Mouse (Mus musculus) CH12.LX (cell line): ENCODE measurements around the gene Arhgap18. TPM values are rescaled to one million over a fixed set of nuclear protein-coding genes. Genes with fewer than 3 reads are reported as not detected.

ENCODE experiments used
- DNase-seq: peaks from one replicate; pipeline ENCODE4 v3.0.0-alpha.2; 2013; ENCODE audit errors: extremely low read depth
- H3K27ac ChIP-seq: 2 replicates; pipeline ENCODE4 v1.5.1; 2012; ENCODE audit warnings: low read depth, mild to moderate bottlenecking, control low read depth, moderate library complexity; ENCODE audit not compliant: insufficient read depth
- H3K27me3 ChIP-seq: replicated peaks from 2 replicates; pipeline ENCODE3; 2012; ENCODE audit warnings: inconsistent platforms
- H3K36me3 ChIP-seq, 2 experiments: replicated peaks in 1 of 2; 2 replicates each; pipeline versions ENCODE3 to v1.6.1; 2012; ENCODE audit warnings: inconsistent platforms in 1 of 2, low read length in 1 of 2, mild to moderate bottlenecking in 1 of 2, mixed read lengths in 1 of 2, moderate library complexity in 1 of 2; ENCODE audit not compliant: control insufficient read depth in 1 of 2, insufficient read depth in 1 of 2
- H3K4me1 ChIP-seq, 2 experiments: 2 replicates each; pipeline ENCODE4 v1.6.1; 2012; ENCODE audit warnings: inconsistent platforms in 1 of 2, moderate library complexity in 1 of 2; ENCODE audit not compliant: insufficient read depth in 2 of 2, control insufficient read depth in 1 of 2
- H3K4me2 ChIP-seq: 2 replicates; pipeline ENCODE4 v1.6.1; 2012; ENCODE audit warnings: low read depth, mild to moderate bottlenecking, control low read depth; ENCODE audit not compliant: poor library complexity, insufficient read depth, severe bottlenecking
- H3K4me3 ChIP-seq, 3 experiments: fragments of 150-350 bp in 1 of 3; sonication (generic) in 1 of 3; replicated peaks in 1 of 3; 2 replicates each; pipeline versions ENCODE3 to v1.5.1; 2011 to 2012; ENCODE audit warnings: low read depth in 2 of 3, low read length in 2 of 3, mild to moderate bottlenecking in 2 of 3, moderate library complexity in 2 of 3, control low read depth in 1 of 3, improper control_type of control experiment in 1 of 3, inconsistent platforms in 1 of 3, mixed read lengths in 1 of 3; ENCODE audit not compliant: poor library complexity in 1 of 3
- H3K79me2 ChIP-seq: replicated peaks from 2 replicates; pipeline ENCODE4 v1.6.1; 2012; ENCODE audit warnings: mild to moderate bottlenecking, moderate library complexity; ENCODE audit not compliant: control insufficient read depth, poor library complexity, insufficient read depth, severe bottlenecking; ENCODE audit errors: extremely low read depth
- H3K9ac ChIP-seq: 2 replicates; pipeline ENCODE4 v1.6.1; 2012; ENCODE audit warnings: low read depth, mild to moderate bottlenecking, control low read depth, moderate library complexity; ENCODE audit not compliant: insufficient read depth
- H3K9me3 ChIP-seq: replicated peaks from 2 replicates; pipeline ENCODE3; 2012; ENCODE audit warnings: low read length, inconsistent platforms, mixed read lengths
- BHLHE40 ChIP-seq: IDR thresholded peaks from 2 replicates; pipeline ENCODE4 v1.6.1; 2011; ENCODE audit warnings: mild to moderate bottlenecking, low read depth, low read length, improper control_type of control experiment
- CTCF ChIP-seq, 2 experiments: IDR thresholded peaks in 1 of 2; conservative IDR thresholded peaks in 1 of 2; 2 replicates each; pipeline ENCODE4 v1.5.1; 2011 to 2012; ENCODE audit warnings: low read depth in 2 of 2, low read length in 2 of 2, improper control_type of control experiment in 1 of 2, inconsistent platforms in 1 of 2, mild to moderate bottlenecking in 1 of 2, moderate library complexity in 1 of 2
- E2F4 ChIP-seq: IDR thresholded peaks from 2 replicates; pipeline ENCODE4 v1.6.1; 2011; ENCODE audit warnings: low read depth, low read length, improper control_type of control experiment; ENCODE audit not compliant: insufficient replicate concordance
- EP300 ChIP-seq: IDR thresholded peaks from 2 replicates; pipeline ENCODE4 v1.6.1; 2011; ENCODE audit warnings: low read length, improper control_type of control experiment
- ETS1 ChIP-seq: conservative IDR thresholded peaks from 2 replicates; pipeline ENCODE4 v1.6.1; 2012; ENCODE audit warnings: low read depth, mild to moderate bottlenecking, inconsistent platforms, low read length, improper control_type of control experiment, moderate library complexity
- GABPA ChIP-seq: IDR thresholded peaks from 2 replicates; pipeline ENCODE4 v1.6.1; 2012; ENCODE audit warnings: low read depth, low read length, improper control_type of control experiment, inconsistent platforms; ENCODE audit not compliant: insufficient replicate concordance
- HCFC1 ChIP-seq: IDR thresholded peaks from 2 replicates; pipeline ENCODE4 v1.6.1; 2012; ENCODE audit warnings: low read depth, mild to moderate bottlenecking, inconsistent platforms, low read length, improper control_type of control experiment
- IRF4 ChIP-seq: IDR thresholded peaks from 2 replicates; pipeline ENCODE4 v1.6.1; 2014; ENCODE audit warnings: low read depth, mild to moderate bottlenecking, inconsistent platforms, low read length, improper control_type of control experiment
- JUN ChIP-seq: IDR thresholded peaks from 2 replicates; pipeline ENCODE4 v1.6.1; 2011; ENCODE audit warnings: low read depth, mild to moderate bottlenecking, low read length, improper control_type of control experiment, moderate library complexity; ENCODE audit not compliant: insufficient read depth
- JUND ChIP-seq: conservative IDR thresholded peaks from 2 replicates; pipeline ENCODE4 v1.6.1; 2011; ENCODE audit warnings: low read depth, low read length, improper control_type of control experiment
- MAFK ChIP-seq: IDR thresholded peaks from 2 replicates; pipeline ENCODE4 v1.6.1; 2011; ENCODE audit warnings: low read length, improper control_type of control experiment; ENCODE audit not compliant: insufficient replicate concordance
- MAZ ChIP-seq: IDR thresholded peaks from 2 replicates; pipeline ENCODE4 v1.6.1; 2012; ENCODE audit warnings: low read depth, mild to moderate bottlenecking, inconsistent platforms, low read length, improper control_type of control experiment, moderate library complexity
- MEF2A ChIP-seq: IDR thresholded peaks from 2 replicates; pipeline ENCODE4 v1.6.1; 2014; ENCODE audit warnings: low read depth, mild to moderate bottlenecking, inconsistent platforms, low read length, improper control_type of control experiment, borderline replicate concordance
- MYC ChIP-seq: IDR thresholded peaks from 2 replicates; pipeline ENCODE4 v1.6.1; 2011; ENCODE audit warnings: low read depth, mild to moderate bottlenecking, improper control_type of control experiment, low read length
- NELFE ChIP-seq: IDR thresholded peaks from 2 replicates; pipeline ENCODE4 v1.6.1; 2011; ENCODE audit warnings: low read depth, low read length, improper control_type of control experiment
- POLR2A ChIP-seq: IDR thresholded peaks from 2 replicates; pipeline ENCODE4 v1.6.1; 2011; ENCODE audit warnings: low read depth, mild to moderate bottlenecking, improper control_type of control experiment, low read length
- POLR2AphosphoS2 ChIP-seq: IDR thresholded peaks from 2 replicates; pipeline ENCODE4 v1.6.1; 2011; ENCODE audit warnings: low read depth, low read length, improper control_type of control experiment
- RAD21 ChIP-seq: IDR thresholded peaks from 2 replicates; pipeline ENCODE4 v1.6.1; 2011; ENCODE audit warnings: low read depth, mild to moderate bottlenecking, low read length, improper control_type of control experiment, moderate library complexity
- SMC3 ChIP-seq: IDR thresholded peaks from 2 replicates; pipeline ENCODE4 v1.6.1; 2011; ENCODE audit warnings: low read depth, low read length, improper control_type of control experiment
- TBP ChIP-seq: conservative IDR thresholded peaks from 2 replicates; pipeline ENCODE4 v1.6.1; 2011; ENCODE audit warnings: low read depth, low read length, improper control_type of control experiment
- UBTF ChIP-seq: IDR thresholded peaks from 2 replicates; pipeline ENCODE4 v1.6.1; 2012; ENCODE audit warnings: low read depth, mild to moderate bottlenecking, inconsistent platforms, low read length, improper control_type of control experiment, moderate library complexity
- USF1 ChIP-seq: IDR thresholded peaks from 2 replicates; pipeline ENCODE4 v1.6.1; 2014; ENCODE audit warnings: low read depth, mild to moderate bottlenecking, inconsistent platforms, low read length, improper control_type of control experiment
- USF2 ChIP-seq: conservative IDR thresholded peaks from 2 replicates; pipeline ENCODE4 v1.6.1; 2011; ENCODE audit warnings: low read depth, low read length, improper control_type of control experiment
- ZC3H11A ChIP-seq: IDR thresholded peaks from 2 replicates; pipeline ENCODE4 v1.6.1; 2012; ENCODE audit warnings: low read depth, mild to moderate bottlenecking, inconsistent platforms, low read length, improper control_type of control experiment
- ZMIZ1 ChIP-seq: IDR thresholded peaks from 2 replicates; pipeline ENCODE4 v1.6.1; 2012; ENCODE audit warnings: low read depth, mild to moderate bottlenecking, inconsistent platforms, low read length, improper control_type of control experiment
- ZNF384 ChIP-seq: IDR thresholded peaks from 2 replicates; pipeline ENCODE4 v1.6.1; 2012; ENCODE audit warnings: low read depth, low read length, improper control_type of control experiment, inconsistent platforms
- dilution Hi-C: fragments of 300-500 bp; cut with MboI; formaldehyde crosslinking; loops from 2 replicates; pipeline ENCODE4 v1.14.3; 2020; ENCODE audit warnings: low sequenced_read_pairs; ENCODE audit not compliant: extremely low pct_unique_long_range_greater_than_20kb, extremely low pct_ligation_motif_present
- in situ Hi-C: fragments of 300-500 bp; cut with MboI; formaldehyde crosslinking; loops from 3 replicates; pipeline ENCODE4 v1.14.3; 2019; ENCODE audit warnings: low sequenced_read_pairs, low pct_ligation_motif_present, low pct_unique_long_range_greater_than_20kb, mixed read lengths
- polyA plus RNA-seq: library from polyadenylated mRNA; unstranded; fragments of >175 nt; gene quantifications from 2 replicates; pipeline ENCODE4 v1.2.1, GENCODE M21; 2012; ENCODE audit warnings: low read depth; ENCODE audit not compliant: insufficient read length
- total RNA-seq, 2 experiments: library from RNA; depleted of rRNA; stranded (reverse); fragments of 300-350 nt in 1 of 2; fragments of >200 nt in 1 of 2; gene quantifications; 2 replicates each; pipeline ENCODE4 v1.2.3; 2012 to 2014

Gene Arhgap18
- total and polyA plus RNA-seq, 3 experiments, result 3.3 to 4.2 (median 3.3) TPM

GRCm38 (mm10) chr10:26950448-26950847 is 197.2 kb downstream of the Arhgap18 start:
- 0 out of 2 replicates have a peak overlapping the region, but pooled peaks have one; percentile 29 for H3K9ac ChIP-seq
- H3K79me2 ChIP-seq, result no peaks in the 10 kb centered on the region
- H3K36me3 ChIP-seq, result no peaks in the 10 kb centered on the region
- H3K27ac ChIP-seq, result no peak overlapping the region
- H3K27me3 ChIP-seq, result no peaks in the 10 kb centered on the region
- H3K4me1 ChIP-seq, result peaks cover 0 to 5% of the 10 kb centered on the region in 2 experiments; a peak in 2 of 4 replicates
- peak overlapping the region; percentile 60 for H3K4me2 ChIP-seq
- no peaks in the 10 kb centered on the region for H3K9me3 ChIP-seq
- dilution Hi-C loops (no loop called here), in situ Hi-C loops (no loop called here)
- TF ChIP-seq TBP (no peak), ZMIZ1 (no peak), CTCF (conservative IDR thresholded peaks at IDR 0.05 in 1 of 2, IDR thresholded peaks at IDR 0.05 in 1 of 2; ENCODE audit: low read depth in 2 of 2, low read length in 2 of 2) (no peak), IRF4 (no peak), GABPA (no peak), POLR2A (no peak), POLR2AphosphoS2 (no peak), JUN (no peak), NELFE (no peak), ZC3H11A (no peak), ZNF384 (no peak), E2F4 (no peak), USF2 (no peak), BHLHE40 (no peak), MAZ (no peak), MEF2A (no peak)
- TF ChIP-seq, all 38 proteins: peak for 0
- DNase-seq, result no peak
- no peak overlapping the region for H3K4me3 ChIP-seq

GRCm38 (mm10) chr10:26958513-26958912 is 205.3 kb downstream of the Arhgap18 start:
- Histone ChIP-seq H3K9ac (no peak overlapping the region), H3K79me2 (no peaks in the 10 kb centered on the region), H3K4me1 (peaks cover 0 to 10% of the 10 kb centered on the region in 2 experiments; a peak in 3 of 4 replicates), H3K36me3 (no peaks in the 10 kb centered on the region), H3K27ac (no peak overlapping the region), H3K9me3 (no peaks in the 10 kb centered on the region), H3K4me2 (peak overlapping the region; percentile 9; the same call in 1 of the 2 replicates)
- DNase-seq, result peak; percentile 15
- in situ Hi-C loops (no loop called here), dilution Hi-C loops (no loop called here)
- TF ChIP-seq BHLHE40 (no peak), HCFC1 (no peak), GABPA (no peak), POLR2AphosphoS2 (no peak), EP300 (no peak), USF1 (no peak), MYC (no peak), CTCF (conservative IDR thresholded peaks at IDR 0.05 in 1 of 2, IDR thresholded peaks at IDR 0.05 in 1 of 2; ENCODE audit: low read depth in 2 of 2, low read length in 2 of 2) (no peak), UBTF (no peak), IRF4 (no peak), JUN (no peak), MAFK (no peak), MEF2A (no peak), RAD21 (no peak), JUND (no peak), SMC3 (no peak), ETS1 (no peak)
- TF ChIP-seq, all 38 proteins: peak for 0
- no peak overlapping the region for H3K4me3 ChIP-seq
- H3K27me3 ChIP-seq, result no peaks in the 10 kb centered on the region
